Mouse (Mus musculus): ENCODE data around the gene Itga6. TPM values are rescaled to one million over a fixed set of nuclear protein-coding genes. Genes with fewer than 3 reads are reported as not detected.
"Not testable (repeated sequence)": the region's sequence is repeated elsewhere in the genome, so short reads cannot be mapped to it uniquely, and the experiment has no call there.

Itga6 gene
- polyA plus RNA-seq, 1 experiment from 2014 or later: 27.7 TPM

DNA sequence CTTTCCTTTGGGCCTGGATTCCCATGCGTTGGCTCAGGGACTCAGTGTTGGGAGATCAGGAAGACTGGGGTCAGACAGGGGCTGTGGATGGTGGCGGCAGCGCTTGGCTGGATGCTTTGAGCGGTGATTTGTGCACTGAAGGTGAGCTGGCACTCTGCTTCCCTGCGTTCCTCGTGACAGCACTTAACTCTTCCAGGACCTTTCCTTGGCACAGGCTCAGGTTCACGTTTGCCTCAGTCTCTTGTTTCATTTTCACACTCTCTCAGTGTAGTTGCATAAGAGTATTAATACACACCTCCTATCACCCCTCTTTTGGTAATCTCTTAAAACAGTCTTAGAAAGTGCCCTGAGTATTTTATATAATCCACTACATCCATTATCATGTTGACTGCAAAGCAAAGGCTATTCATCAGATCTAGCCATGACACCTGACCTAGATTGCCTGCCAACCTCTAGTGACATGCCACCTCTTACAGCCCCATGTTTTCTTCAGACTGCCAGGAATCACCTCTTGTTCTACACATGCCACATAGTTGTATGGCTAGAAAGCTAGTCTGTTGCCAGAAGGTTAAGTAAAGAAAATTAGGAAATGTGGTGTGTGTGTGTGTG, 147.4 kb downstream of the Itga6 start:
- H3K9ac ChIP-seq (ENCODE audit: low read length): no peak overlapping the region
- WGBS: 98% methylated on average over 7 of the region's 7 CpGs
- no peak overlapping the region for H3K27ac ChIP-seq (ENCODE audit: low read depth, low read length)
- ATAC-seq: no peak
- no peak for DNase-seq (ENCODE audit: low spot score)
- peaks cover 15% of the 10 kb centered on the region; the same call in 1 of the 2 replicates for H3K36me3 ChIP-seq (ENCODE audit: control insufficient read depth, insufficient read depth, low read length)
- no peaks in the 10 kb centered on the region for H3K4me1 ChIP-seq (ENCODE audit: control insufficient read depth, insufficient read depth, low read length)
- H3K4me2 ChIP-seq (ENCODE audit: low read length): no peak overlapping the region
- H3K9me3 ChIP-seq (replicated peaks; ENCODE audit: control insufficient read depth, low read length): no peaks in the 10 kb centered on the region
- H3K27me3 ChIP-seq (replicated peaks; ENCODE audit: control insufficient read depth, insufficient read depth, low read length): no peaks in the 10 kb centered on the region
- no peak overlapping the region for H3K4me3 ChIP-seq (ENCODE audit: low read depth, low read length)

DNA sequence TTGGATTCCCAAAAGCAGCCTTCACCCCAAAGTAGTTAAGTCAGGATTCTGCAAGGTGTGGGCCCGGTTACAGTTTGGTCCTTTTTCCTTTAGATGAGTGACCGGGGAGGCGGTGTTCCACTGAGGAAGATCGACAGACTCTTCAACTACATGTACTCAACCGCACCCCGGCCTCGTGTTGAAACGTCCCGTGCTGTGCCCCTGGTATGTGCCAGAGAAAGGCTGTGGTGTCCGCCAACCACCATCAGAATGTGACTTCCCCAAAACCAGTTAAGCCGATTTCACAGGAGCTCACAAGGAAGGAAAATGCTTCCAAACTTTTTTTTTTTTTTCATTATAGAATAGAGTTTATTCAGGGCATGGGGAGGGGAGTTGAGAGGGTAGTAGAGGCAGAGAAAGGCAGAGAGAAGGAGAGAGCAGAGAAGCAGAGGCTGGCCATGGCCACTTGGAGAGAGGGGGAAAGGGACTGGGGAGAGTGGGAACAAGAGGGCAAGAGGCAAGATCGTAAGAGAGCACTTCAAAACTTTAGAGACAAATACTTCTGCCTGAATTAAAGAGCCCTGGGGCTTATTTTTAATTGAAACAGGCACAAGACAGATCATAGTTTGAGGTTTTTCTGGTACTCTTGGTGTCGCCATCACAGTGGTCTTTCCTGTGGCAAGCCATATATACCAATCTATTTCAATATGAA, 150.3 kb downstream of the Itga6 start:
- ATAC-seq (no peak), DNase-seq (ENCODE audit: low spot score) (no peak)
- H3K27ac ChIP-seq (ENCODE audit: low read depth, low read length): no peak overlapping the region
- H3K4me1 ChIP-seq (ENCODE audit: control insufficient read depth, insufficient read depth, low read length): no peaks in the 10 kb centered on the region
- no peaks in the 10 kb centered on the region for H3K27me3 ChIP-seq (replicated peaks; ENCODE audit: control insufficient read depth, insufficient read depth, low read length)
- no peak overlapping the region for H3K4me2 ChIP-seq (ENCODE audit: low read length)
- no peak overlapping the region for H3K4me3 ChIP-seq (ENCODE audit: low read depth, low read length)
- H3K9ac ChIP-seq (ENCODE audit: low read length): no peak overlapping the region
- H3K9me3 ChIP-seq (replicated peaks; ENCODE audit: control insufficient read depth, low read length): no peaks in the 10 kb centered on the region
- H3K36me3 ChIP-seq (ENCODE audit: control insufficient read depth, insufficient read depth, low read length): peaks cover 23% of the 10 kb centered on the region
- 94% methylated on average over 13 of the region's 13 CpGs for WGBS

DNA sequence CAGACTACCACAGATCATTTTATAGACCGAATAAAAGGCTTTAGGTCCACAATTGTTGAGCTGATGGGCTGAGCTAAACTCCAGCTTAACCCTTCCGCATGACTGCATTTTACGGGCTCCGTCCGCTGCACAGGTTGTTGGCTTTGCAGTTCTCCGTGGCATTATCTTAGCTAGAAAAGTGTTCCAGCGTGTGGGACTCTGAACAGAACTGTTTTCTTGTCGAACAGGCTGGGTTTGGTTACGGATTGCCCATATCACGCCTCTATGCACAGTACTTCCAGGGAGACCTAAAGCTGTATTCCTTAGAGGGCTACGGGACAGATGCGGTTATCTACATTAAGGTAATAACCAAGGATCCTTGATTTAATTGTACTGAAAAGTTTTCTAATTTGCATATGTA, 152.0 kb downstream of the Itga6 start:
- ATAC-seq (no peak), DNase-seq (ENCODE audit: low spot score) (no peak)
- Histone ChIP-seq H3K27ac (ENCODE audit: low read depth, low read length) (no peak overlapping the region), H3K4me1 (ENCODE audit: control insufficient read depth, insufficient read depth, low read length) (no peaks in the 10 kb centered on the region), H3K27me3 (replicated peaks; ENCODE audit: control insufficient read depth, insufficient read depth, low read length) (no peaks in the 10 kb centered on the region), H3K36me3 (ENCODE audit: control insufficient read depth, insufficient read depth, low read length) (peaks cover 18% of the 10 kb centered on the region), H3K4me2 (ENCODE audit: low read length) (no peak overlapping the region), H3K4me3 (ENCODE audit: low read depth, low read length) (no peak overlapping the region), H3K9ac (ENCODE audit: low read length) (no peak overlapping the region), H3K9me3 (replicated peaks; ENCODE audit: control insufficient read depth, low read length) (no peaks in the 10 kb centered on the region)
- 45% methylated on average over 12 of the region's 12 CpGs for WGBS

DNA sequence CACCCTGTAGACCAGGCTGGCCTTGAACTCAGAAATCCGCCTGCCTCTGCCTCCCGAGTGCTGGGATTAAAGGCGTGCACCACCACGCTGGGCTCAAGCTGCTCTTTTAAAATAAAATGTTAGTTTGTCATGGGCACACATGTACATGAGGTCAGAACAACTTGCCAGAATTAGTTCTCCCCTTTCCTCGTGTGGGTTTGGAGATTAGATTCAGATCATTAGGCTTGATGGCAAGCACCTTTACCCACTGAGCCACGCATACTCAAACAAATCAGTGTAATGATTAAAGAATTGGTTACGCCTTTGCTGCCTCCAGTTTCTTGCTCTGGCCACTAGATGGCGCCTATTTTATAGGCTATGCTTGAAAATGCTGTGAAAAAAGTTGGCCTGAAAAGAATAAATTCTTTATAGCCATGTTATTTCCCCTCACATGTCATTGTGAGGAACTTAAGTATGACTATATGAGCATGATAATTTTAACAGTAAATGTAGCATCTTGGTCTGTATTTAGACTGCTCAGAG, 153.0 kb downstream of the Itga6 start:
- H3K9ac ChIP-seq (ENCODE audit: low read length): no peak overlapping the region

DNA sequence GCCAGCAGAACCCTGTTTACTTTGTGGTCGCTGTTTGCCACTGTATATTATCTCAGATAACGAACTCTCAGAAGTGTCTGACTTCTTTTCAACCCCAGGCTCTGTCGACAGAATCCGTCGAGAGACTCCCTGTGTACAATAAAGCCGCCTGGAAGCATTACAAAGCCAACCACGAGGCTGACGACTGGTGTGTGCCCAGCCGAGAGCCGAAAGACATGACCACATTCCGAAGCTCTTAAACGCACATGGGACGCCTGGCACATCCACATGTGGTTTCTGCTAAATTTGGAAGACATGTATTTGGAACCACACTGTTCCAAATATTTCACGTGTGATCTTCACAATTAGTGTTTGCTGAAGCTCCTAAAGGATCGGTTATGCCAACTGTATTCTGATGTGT, 154.5 kb downstream of the Itga6 start:
- no peaks in the 10 kb centered on the region for H3K9me3 ChIP-seq (replicated peaks; ENCODE audit: control insufficient read depth, low read length)
- no peak overlapping the region for H3K4me3 ChIP-seq (ENCODE audit: low read depth, low read length)
- H3K27me3 ChIP-seq (replicated peaks; ENCODE audit: control insufficient read depth, insufficient read depth, low read length): no peaks in the 10 kb centered on the region
- no peak overlapping the region for H3K9ac ChIP-seq (ENCODE audit: low read length)
- H3K4me1 ChIP-seq (ENCODE audit: control insufficient read depth, insufficient read depth, low read length): no peaks in the 10 kb centered on the region
- 64% methylated on average over 15 of the region's 15 CpGs for WGBS
- no peak overlapping the region for H3K27ac ChIP-seq (ENCODE audit: low read depth, low read length)
- no peak for ATAC-seq
- peaks cover 10% of the 10 kb centered on the region for H3K36me3 ChIP-seq (ENCODE audit: control insufficient read depth, insufficient read depth, low read length)
- no peak overlapping the region for H3K4me2 ChIP-seq (ENCODE audit: low read length)
- DNase-seq (ENCODE audit: low spot score): no peak

More for the DNA sequence above, 153.0 kb downstream of the Itga6 start:
- Histone ChIP-seq H3K4me1 (ENCODE audit: control insufficient read depth, insufficient read depth, low read length) (no peaks in the 10 kb centered on the region), H3K27me3 (replicated peaks; ENCODE audit: control insufficient read depth, insufficient read depth, low read length) (no peaks in the 10 kb centered on the region), H3K4me2 (ENCODE audit: low read length) (no peak overlapping the region), H3K4me3 (ENCODE audit: low read depth, low read length) (no peak overlapping the region), H3K27ac (ENCODE audit: low read depth, low read length) (no peak overlapping the region), H3K36me3 (ENCODE audit: control insufficient read depth, insufficient read depth, low read length) (peaks cover 10% of the 10 kb centered on the region), H3K9me3 (replicated peaks; ENCODE audit: control insufficient read depth, low read length) (no peaks in the 10 kb centered on the region)
- ATAC-seq (no peak), DNase-seq (ENCODE audit: low spot score) (peak; percentile 77)
- 52% methylated on average over 8 of the region's 8 CpGs for WGBS

DNA sequence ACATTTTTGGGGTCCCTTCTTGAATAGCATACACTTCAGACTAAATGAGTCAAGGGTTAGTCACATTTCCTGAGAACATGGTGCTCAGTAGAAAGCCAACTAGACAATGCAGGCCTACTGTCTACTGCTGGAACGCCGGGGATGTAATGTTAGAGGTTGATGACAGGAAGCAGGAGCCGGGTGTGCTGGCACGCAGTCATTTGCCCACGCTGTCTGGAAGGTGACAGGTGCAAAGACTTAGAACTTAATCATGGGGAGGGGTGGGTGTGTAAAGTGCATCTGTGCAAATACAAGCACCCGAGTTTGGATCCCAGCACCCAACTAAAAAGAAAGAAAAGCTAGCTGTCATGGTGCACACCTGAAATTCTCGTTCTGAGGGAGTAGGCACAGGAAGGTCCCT, 159.7 kb downstream of the Itga6 start:
- WGBS: 95% methylated on average over 7 of the region's 7 CpGs
- Histone ChIP-seq H3K9me3 (replicated peaks; ENCODE audit: control insufficient read depth, low read length) (no peaks in the 10 kb centered on the region), H3K4me1 (ENCODE audit: control insufficient read depth, insufficient read depth, low read length) (no peaks in the 10 kb centered on the region), H3K4me3 (ENCODE audit: low read depth, low read length) (no peak overlapping the region), H3K27ac (ENCODE audit: low read depth, low read length) (no peak overlapping the region), H3K27me3 (replicated peaks; ENCODE audit: control insufficient read depth, insufficient read depth, low read length) (no peaks in the 10 kb centered on the region), H3K4me2 (ENCODE audit: low read length) (no peak overlapping the region), H3K36me3 (ENCODE audit: control insufficient read depth, insufficient read depth, low read length) (peaks cover 6% of the 10 kb centered on the region), H3K9ac (ENCODE audit: low read length) (no peak overlapping the region)
- DNase-seq (ENCODE audit: low spot score) (no peak), ATAC-seq (no peak)

DNA sequence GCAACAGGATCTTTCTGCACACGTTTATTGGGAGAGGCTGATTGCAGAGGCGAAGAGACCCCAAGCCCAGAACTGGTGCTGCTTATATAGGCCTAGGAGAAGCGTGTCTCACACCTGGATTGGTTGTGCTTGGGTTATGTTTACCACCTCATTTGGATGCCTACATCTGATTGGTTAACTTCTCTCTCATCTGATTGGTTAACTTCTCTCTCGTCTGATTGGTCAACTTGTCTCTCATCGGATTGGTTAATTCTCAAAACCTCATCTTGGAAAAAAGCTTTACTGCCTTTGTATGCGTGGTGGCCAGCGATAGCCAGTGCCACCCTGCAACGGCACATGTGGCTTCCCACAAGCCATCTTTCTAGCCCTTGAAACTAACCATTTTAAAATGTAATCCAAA, 160.9 kb downstream of the Itga6 start:
- not testable (repeated sequence) for H3K9me3 ChIP-seq (replicated peaks; ENCODE audit: control insufficient read depth, low read length); H3K27ac ChIP-seq (ENCODE audit: low read depth, low read length); H3K36me3 ChIP-seq (ENCODE audit: control insufficient read depth, insufficient read depth, low read length); H3K9ac ChIP-seq (ENCODE audit: low read length); H3K27me3 ChIP-seq (replicated peaks; ENCODE audit: control insufficient read depth, insufficient read depth, low read length); H3K4me1 ChIP-seq (ENCODE audit: control insufficient read depth, insufficient read depth, low read length); H3K4me2 ChIP-seq (ENCODE audit: low read length); DNase-seq (ENCODE audit: low spot score); H3K4me3 ChIP-seq (ENCODE audit: low read depth, low read length); ATAC-seq
- 92% methylated on average over 8 of the region's 8 CpGs for WGBS
